Mouse (Mus musculus): ENCODE data around the gene Slc9a5. TPM values are rescaled to one million over a fixed set of nuclear protein-coding genes. Genes with fewer than 3 reads are reported as not detected.

Gene Slc9a5
- 0.10 and 0.46 TPM in 2 replicates for total RNA-seq (2017)

GRCm38 (mm10) chr8:105348450-105349095 is at the start of gene Slc9a5:
Slc9a5 (plus strand) TSS chr8:105348843.
- ATAC-seq (replicated peaks; ENCODE audit: low read depth, poor library complexity, severe bottlenecking), result peak; percentile 6

DNA sequence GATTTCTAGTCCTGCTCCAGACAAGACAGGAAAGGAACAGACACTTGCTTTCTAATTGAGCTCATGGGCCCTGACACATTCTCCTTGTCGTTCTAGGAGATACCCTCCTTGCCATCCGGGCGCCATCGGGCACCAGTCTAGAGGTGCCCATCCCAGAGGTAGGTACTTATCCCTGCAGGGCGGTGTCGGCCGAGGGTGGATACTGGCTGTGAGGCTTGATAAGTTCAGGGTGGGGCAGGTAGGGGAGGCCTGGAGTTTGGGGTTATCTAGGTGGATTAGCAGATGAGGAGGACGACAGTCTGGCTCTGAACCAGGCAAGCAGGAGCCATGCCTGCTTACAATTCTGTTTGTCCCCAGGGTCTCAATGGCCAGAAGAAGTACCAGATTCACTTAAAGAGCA is 48.7 kb upstream of the Slc9a5 start:
- no peak; the same call in 1 of the 2 replicates for ATAC-seq (replicated peaks; ENCODE audit: low read depth, poor library complexity, severe bottlenecking)

DNA sequence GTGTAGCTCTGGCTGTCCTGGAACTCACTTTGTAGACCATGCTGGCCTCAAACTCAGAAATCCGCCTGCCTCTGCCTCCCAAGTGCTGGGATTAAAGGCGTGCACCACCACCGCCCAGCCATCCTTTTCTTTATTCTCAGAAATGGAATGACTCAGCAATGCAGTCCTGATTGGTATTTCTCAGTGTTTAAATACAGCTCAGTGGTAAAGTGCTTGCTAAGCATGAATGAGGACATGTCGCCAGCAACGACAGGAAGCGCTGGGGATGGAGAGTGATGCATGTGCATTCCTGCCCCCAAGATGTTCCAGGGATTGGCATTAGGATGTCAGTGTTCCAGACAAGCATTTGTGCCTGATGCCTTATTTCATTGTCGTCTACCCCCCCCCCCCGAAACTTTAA is 45.2 kb upstream of the Slc9a5 start:
- no peak for ATAC-seq (replicated peaks; ENCODE audit: low read depth, poor library complexity, severe bottlenecking)

- no peak for ATAC-seq (replicated peaks; ENCODE audit: low read depth, poor library complexity, severe bottlenecking)
These were observed 44.8 kb upstream of the Slc9a5 start for GRCm38 (mm10) chr8:105303874-105304273.

- peak; percentile 26 for ATAC-seq (replicated peaks; ENCODE audit: low read depth, poor library complexity, severe bottlenecking)
These were observed 44.1 kb upstream of the Slc9a5 start for GRCm38 (mm10) chr8:105304325-105305210.

DNA sequence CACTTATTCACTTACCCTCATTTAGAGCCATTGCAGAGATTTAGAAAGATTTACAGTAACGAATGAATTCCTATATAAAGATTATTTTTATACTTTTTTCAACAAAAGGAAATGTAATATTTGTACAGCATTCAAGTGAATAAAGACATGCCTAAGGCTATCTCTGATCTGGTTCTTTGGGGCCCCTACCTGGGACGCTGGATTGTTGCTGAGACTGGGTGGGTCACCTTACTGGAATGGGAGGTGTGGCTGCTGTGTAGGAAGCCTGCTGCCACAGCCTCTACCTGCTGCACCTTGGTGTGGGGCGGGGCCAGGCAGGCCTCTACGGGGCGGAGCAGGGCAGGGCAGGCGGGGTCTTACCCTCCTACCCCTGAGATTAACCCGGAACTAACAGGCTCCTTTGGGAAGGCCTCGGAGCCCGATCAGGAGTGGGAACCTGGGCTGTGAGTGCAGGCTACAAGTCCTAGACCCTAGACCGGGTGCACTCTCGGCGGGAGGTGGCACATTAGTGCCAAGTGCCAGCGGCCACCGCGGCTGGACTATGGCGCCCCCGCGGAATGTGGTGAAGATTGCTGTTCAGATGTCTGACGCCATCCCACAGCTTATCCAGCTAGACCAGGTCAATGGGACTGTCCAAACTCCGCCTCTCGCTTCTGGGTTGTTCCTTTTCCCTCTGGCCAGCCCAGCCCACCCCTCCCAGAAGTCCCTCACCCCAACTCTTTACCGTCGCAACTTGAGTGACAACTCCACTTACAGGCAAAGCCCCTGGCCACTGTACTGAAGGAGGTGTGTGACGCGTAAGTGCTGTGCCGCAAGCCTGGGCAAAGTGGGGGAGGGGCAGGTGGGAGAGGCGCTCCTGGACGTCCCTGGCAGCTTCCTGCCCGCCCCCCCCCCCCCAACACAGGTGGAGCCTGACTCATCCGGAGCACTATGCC is 43.2 kb upstream of the Slc9a5 start, which contains the start of gene Elmo3:
Gene Elmo3, plus strand, starts transcription at position 391 of the 935 bp plus-strand sequence.
- ATAC-seq (replicated peaks; ENCODE audit: low read depth, poor library complexity, severe bottlenecking), result peak; percentile 45

DNA sequence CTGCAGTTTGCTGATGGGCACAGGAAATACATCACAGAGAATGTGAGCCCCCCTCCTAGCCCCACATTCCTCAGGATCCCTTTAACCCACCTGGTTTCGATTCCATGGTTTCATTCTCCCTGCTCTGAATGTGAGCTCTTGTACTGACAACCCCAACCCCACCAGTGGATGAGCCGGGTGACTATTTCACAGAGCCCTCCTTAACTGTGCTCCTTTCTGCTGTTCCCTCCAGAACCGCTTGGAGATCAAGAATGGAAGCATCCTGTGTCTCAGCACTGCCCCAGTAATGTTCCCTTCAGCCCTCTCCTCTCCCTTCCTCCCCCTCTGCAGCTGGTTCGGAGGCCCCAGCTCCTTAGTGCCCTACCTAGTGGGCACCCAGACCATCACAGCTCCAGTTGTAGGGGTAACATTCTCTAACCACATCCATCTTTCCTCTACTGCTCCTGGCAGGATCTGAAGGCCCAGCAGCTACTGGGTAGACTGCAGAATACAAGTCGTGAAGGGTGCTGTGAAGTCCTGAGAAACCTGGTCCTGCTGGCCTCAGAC is 42.4 kb upstream of the Slc9a5 start:
- no peak for ATAC-seq (replicated peaks; ENCODE audit: low read depth, poor library complexity, severe bottlenecking)

- no peak for ATAC-seq (replicated peaks; ENCODE audit: low read depth, poor library complexity, severe bottlenecking)
These were observed 41.0 kb upstream of the Slc9a5 start for GRCm38 (mm10) chr8:105307670-105308069.

GRCm38 (mm10) chr8:105308428-105308827 is 40.2 kb upstream of the Slc9a5 start:
- ATAC-seq (replicated peaks; ENCODE audit: low read depth, poor library complexity, severe bottlenecking), result no peak

DNA sequence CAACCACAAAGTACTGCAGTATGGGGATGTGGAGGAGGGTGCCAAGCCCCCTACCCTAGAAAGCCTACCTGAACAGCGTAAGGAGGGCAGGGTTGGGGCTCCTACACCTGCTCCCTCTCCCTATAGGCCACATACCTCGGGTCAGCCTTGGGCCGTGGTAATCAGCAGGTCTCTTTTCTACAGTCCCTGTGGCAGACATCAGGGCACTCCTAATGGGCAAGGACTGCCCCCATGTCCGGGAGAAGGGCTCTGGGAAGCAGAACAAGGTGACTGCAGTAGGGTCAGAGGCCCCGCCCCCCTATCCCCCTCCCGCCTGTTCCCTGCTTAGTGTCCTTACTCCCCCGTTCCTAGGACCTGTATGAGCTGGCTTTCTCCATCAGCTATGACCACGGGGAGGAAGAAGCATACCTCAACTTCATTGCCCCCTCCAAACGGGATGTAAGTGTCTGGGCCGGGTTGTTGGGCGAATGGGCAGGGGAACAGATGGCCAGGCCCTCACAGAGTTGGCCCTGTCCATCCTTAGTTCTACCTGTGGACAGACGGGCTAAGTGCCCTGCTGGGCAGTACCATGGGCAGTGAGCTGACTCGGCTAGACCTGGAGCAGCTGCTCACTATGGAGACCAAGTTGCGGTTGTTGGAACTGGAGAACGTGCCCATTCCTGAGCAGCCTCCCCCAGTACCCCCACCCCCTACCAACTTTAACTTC is 39.3 kb upstream of the Slc9a5 start:
- no peak for ATAC-seq (replicated peaks; ENCODE audit: low read depth, poor library complexity, severe bottlenecking)

DNA sequence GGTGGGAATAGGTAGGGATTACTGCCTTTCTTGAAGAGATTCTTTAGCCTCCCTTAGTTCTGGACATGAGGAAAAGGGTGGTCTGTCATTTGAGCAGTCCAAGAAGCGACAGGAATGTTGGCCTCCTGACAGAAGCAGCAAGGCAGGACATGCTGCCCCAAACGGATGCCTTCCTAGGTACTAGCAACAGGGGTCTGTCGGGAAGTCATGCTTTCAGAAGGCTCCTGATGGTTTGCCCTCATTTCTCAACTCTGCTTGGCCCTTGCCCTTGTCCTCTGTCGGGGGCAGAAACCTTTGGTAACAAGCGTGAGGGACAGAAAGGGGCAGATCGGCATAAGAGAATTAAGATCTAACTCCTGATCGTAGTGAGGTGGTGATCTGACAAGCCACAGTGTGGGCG is 38.5 kb upstream of the Slc9a5 start:
- no peak for ATAC-seq (replicated peaks; ENCODE audit: low read depth, poor library complexity, severe bottlenecking)

DNA sequence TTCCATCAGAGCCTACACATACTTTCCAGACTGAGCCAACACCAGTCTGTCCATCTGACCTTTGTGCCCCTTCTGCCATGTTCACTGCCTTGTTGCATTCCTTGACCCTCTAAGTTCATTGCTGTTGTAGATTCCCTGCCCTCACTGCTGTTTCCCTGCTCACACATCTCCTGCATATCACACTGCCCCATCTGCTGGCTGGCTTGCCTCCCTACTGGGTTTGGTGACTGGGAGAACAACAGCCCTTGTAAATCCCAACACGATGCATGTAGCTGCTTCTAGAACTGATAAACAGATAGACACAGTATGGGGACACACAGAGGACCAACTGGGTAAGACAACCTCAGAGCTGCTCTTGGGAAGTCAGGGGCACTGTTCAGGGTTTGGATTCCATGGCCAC is 36.9 kb upstream of the Slc9a5 start:
- peak; percentile 35 for ATAC-seq (replicated peaks; ENCODE audit: low read depth, poor library complexity, severe bottlenecking)

- ATAC-seq (replicated peaks; ENCODE audit: low read depth, poor library complexity, severe bottlenecking), result no peak; the same call in 1 of the 2 replicates
These were observed 35.7 kb upstream of the Slc9a5 start for GRCm38 (mm10) chr8:105312891-105313481.

- no peak for ATAC-seq (replicated peaks; ENCODE audit: low read depth, poor library complexity, severe bottlenecking)
These were observed 34.8 kb upstream of the Slc9a5 start for GRCm38 (mm10) chr8:105313622-105314402.

DNA sequence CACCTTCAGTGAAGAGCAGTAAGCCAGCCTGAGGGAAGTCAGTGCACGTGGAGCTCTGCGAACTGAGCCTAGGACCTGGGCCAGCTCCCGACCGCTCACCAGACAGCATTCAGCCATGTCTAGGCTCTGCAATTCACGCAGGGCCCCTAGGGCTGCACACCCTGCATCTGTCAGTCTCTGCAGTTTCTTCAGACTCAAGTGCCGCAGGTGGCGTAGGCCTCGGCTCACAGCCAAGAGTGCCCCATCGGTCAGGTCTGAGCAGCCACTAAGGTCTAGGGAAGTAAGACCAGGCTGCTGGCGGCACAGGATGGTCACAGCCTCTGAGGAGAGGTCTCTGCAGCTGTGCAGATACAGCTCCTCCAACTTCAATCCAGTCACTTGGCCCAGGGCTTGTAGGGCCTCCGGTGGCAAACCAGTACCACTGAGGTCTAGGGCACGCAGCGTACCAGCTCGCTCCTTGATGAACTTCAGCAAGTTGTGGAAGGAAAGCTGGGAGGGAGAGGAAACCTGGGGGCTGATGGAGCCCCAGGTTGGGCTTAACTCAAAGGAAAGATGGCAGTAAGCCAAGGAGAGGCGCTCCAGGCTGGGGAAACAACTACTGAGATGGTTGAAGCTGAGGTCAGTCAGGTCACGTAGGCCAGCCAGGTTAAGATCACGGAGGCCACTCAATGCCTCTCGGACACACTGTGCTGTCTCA is 33.4 kb upstream of the Slc9a5 start:
- no peak for ATAC-seq (replicated peaks; ENCODE audit: low read depth, poor library complexity, severe bottlenecking)

DNA sequence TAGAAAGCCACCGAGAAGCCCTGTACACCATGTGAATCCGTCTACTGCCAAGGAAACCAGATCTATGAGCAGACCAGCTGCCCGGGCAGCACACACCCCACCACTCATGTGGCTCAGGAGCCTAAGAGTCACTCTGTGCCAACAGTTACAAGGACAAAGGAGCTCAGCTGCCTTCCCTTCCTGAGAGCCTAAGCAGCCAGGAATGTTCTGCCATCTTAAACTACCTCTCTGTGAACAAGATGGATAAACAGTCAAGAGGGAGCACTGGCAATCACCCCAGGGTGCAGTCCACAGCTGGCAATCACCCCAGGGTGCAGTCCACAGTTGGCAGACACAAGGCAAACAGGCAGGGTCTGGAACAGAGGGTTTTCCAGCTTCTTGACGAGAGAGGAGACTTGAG is 30.7 kb upstream of the Slc9a5 start:
- ATAC-seq (replicated peaks; ENCODE audit: low read depth, poor library complexity, severe bottlenecking), result no peak

DNA sequence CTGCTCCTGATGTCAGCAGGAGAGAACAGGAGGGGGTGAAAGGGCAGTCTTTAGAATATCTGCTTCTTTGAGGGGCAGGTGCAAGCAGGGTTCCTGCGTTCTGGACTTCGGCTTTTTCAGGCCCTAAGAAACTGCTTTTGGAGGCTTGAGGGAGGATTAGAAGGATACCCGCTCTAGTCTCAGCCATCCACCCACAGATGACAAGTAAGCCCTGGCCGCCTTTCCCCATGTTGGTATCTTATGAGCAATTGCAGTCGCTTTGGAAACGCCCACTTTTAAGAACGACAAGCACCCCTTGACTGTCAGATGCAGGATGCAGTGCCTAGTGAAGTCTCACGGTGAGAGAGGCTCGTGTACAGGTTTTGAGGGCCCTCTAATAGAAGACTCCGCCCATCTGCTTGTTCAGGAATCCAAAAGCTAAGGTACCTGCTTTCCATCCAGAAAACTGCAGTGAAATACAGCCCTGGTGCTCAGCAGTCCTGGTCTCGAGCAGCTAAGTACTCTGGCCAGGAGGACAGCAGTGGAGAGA is 29.9 kb upstream of the Slc9a5 start:
- ATAC-seq (replicated peaks; ENCODE audit: low read depth, poor library complexity, severe bottlenecking), result no peak

Data from common myeloid progenitor, adult 5-6 weeks (primary cell).